Mouse (Mus musculus) C2C12 (cell line): ENCODE measurements at regions not wholly inside any gene's neighbourhood (a gene's known extent, or its start where the extent isn't known, plus 50 kb on each side); places are given as distances from the start of the nearest gene placed in this dataset.
A peak's percentile ranks its signal among the peaks of the same experiment; 100 is the strongest.

Experiments used
- H3K27me3 ChIP-seq: one replicate; pipeline ENCODE4 v1.6.1; 2011; ENCODE audit not compliant: control insufficient read depth, insufficient read depth, insufficient read length
- H3K36me3 ChIP-seq: one replicate; pipeline ENCODE4 v1.6.1; 2011; ENCODE audit not compliant: control insufficient read depth, insufficient read depth
- H3K4me3 ChIP-seq: one replicate; pipeline ENCODE4 v1.5.1; 2011; ENCODE audit warnings: mild to moderate bottlenecking, control low read depth; ENCODE audit not compliant: poor library complexity, insufficient read depth, severe bottlenecking
- H3K79me2 ChIP-seq: one replicate; pipeline ENCODE4 v1.6.1; 2011; ENCODE audit not compliant: control insufficient read depth, insufficient read depth
- H3K79me3 ChIP-seq: one replicate; pipeline ENCODE4 v1.6.1; 2011; ENCODE audit warnings: low read depth, control low read depth
- H3ac ChIP-seq: one replicate; pipeline ENCODE3; 2011; ENCODE audit warnings: low read depth; ENCODE audit not compliant: control insufficient read depth, insufficient read length
- CEBPB ChIP-seq: IDR thresholded peaks from one replicate; pipeline ENCODE4 v1.6.1; 2011; ENCODE audit warnings: low read depth, mild to moderate bottlenecking, control low read depth, moderate library complexity
- CTCF ChIP-seq: IDR thresholded peaks from one replicate; pipeline ENCODE4 v1.5.1; 2011; ENCODE audit not compliant: control insufficient read depth, insufficient read depth, insufficient read length
- FOSL1 ChIP-seq: IDR thresholded peaks from one replicate; pipeline ENCODE4 v1.8.0; 2011; ENCODE audit warnings: mild to moderate bottlenecking, low read length; ENCODE audit not compliant: poor library complexity, insufficient read depth, severe bottlenecking
- MAX ChIP-seq: IDR thresholded peaks from one replicate; pipeline ENCODE4 v1.6.1; 2011; ENCODE audit warnings: mild to moderate bottlenecking, control low read depth
- MYOD1 ChIP-seq: IDR thresholded peaks from one replicate; pipeline ENCODE4 v1.6.1; 2011; ENCODE audit warnings: low read depth; ENCODE audit not compliant: control insufficient read depth, insufficient read length
- MYOG ChIP-seq: IDR thresholded peaks from one replicate; pipeline ENCODE4 v1.6.1; 2011; ENCODE audit not compliant: control insufficient read depth, insufficient read length; ENCODE audit errors: extremely low read depth
- USF1 ChIP-seq: IDR thresholded peaks from one replicate; pipeline ENCODE4 v1.6.1; 2011; ENCODE audit warnings: low read depth, mild to moderate bottlenecking, control low read depth, moderate library complexity

DNA sequence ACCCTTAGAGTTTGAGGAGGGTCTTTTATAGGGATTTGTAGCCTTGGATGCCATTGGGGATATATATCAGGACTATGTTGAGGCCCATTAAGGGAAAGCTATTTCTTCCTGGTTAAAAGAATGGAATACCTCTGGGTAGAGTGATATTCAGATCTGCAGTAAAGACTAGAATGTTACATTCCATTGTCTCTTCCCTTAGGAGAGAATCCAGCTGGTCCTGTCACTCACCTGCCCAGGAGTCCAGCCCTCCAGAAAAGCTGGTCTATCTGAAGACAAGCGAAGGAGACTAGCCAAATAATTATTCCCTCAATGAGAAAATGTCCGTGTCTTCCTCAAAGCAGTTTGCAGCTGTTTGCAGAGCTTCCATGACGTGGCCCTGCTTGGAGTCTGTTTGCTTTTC, 308.3 kb downstream of the Cog6 start:
- H3ac ChIP-seq, result no peak overlapping the region
- no peak overlapping the region for H3K4me3 ChIP-seq
- no peaks in the 10 kb centered on the region for H3K36me3 ChIP-seq
- no peaks in the 10 kb centered on the region for H3K27me3 ChIP-seq
- H3K79me2 ChIP-seq, result no peaks in the 10 kb centered on the region
- no peaks in the 10 kb centered on the region for H3K79me3 ChIP-seq
- TF ChIP-seq MAX, result no peak
- TF ChIP-seq MYOD1, result peak; percentile 14
- no peak for TF ChIP-seq CTCF
- TF ChIP-seq CEBPB, result no peak

GRCm38 (mm10) chr3:52708301-52708700, 308.7 kb downstream of the Cog6 start:
- Histone ChIP-seq H3K4me3 (no peak overlapping the region), H3K79me2 (no peaks in the 10 kb centered on the region), H3K36me3 (no peaks in the 10 kb centered on the region), H3K27me3 (no peaks in the 10 kb centered on the region), H3ac (no peak overlapping the region), H3K79me3 (no peaks in the 10 kb centered on the region)
- TF ChIP-seq MYOG (no peak), CEBPB (no peak), MYOD1 (no peak), CTCF (no peak), MAX (no peak), FOSL1 (no peak), USF1 (no peak)

DNA sequence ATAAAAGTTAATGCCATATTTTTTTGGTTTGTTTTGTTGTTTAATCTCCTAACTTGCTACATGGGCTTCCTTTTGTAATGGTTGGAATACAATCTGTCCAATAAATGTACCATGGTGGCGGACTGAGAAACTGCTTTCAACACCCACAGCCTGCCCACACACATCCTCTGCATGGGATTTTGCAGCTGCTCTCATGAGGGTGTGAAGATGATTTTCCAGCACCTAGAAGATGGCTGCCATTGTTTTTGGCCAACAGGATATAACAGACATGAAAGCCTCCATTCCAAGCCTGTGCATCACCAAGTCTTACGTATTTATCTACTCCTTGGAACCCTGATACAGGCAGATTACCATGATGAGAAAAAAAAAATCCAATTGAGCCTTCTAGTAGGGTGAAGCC, 310.4 kb downstream of the Cog6 start:
- H3K79me3 ChIP-seq, result no peaks in the 10 kb centered on the region
- H3K36me3 ChIP-seq, result no peaks in the 10 kb centered on the region
- no peak for TF ChIP-seq CEBPB
- TF ChIP-seq USF1, result no peak
- no peak for TF ChIP-seq MYOD1
- no peak for TF ChIP-seq MAX
- no peak for TF ChIP-seq CTCF
- TF ChIP-seq MYOG, result no peak
- H3K27me3 ChIP-seq, result no peaks in the 10 kb centered on the region
- no peak overlapping the region for H3ac ChIP-seq
- H3K4me3 ChIP-seq, result no peak overlapping the region
- no peaks in the 10 kb centered on the region for H3K79me2 ChIP-seq

DNA sequence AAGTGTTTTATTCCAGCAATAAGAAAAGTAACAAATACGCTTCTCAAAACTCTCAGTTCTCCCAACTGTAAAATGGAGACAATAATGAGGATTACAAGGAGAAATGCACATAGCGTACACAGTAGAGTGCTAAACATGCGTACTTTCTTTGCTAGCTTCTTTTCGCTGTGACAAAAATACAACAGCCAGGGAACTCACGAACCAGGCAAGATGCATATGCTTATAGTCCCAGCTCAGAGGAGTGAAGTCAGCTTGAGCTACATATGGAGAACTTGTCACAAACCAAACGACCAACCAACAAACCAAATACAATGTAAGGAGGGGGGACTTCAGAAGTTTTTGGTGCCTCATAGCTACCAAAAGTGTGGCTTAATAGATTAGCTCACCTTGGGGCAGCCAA, 313.3 kb downstream of the Cog6 start:
- H3ac ChIP-seq, result no peak overlapping the region
- no peaks in the 10 kb centered on the region for H3K27me3 ChIP-seq
- no peaks in the 10 kb centered on the region for H3K36me3 ChIP-seq
- H3K4me3 ChIP-seq, result no peak overlapping the region
- no peak for TF ChIP-seq FOSL1
- TF ChIP-seq USF1, result no peak
- no peak for TF ChIP-seq MAX
- no peak for TF ChIP-seq CEBPB
- no peak for TF ChIP-seq MYOD1
- no peak for TF ChIP-seq MYOG
- no peaks in the 10 kb centered on the region for H3K79me2 ChIP-seq
- H3K79me3 ChIP-seq, result no peaks in the 10 kb centered on the region

DNA sequence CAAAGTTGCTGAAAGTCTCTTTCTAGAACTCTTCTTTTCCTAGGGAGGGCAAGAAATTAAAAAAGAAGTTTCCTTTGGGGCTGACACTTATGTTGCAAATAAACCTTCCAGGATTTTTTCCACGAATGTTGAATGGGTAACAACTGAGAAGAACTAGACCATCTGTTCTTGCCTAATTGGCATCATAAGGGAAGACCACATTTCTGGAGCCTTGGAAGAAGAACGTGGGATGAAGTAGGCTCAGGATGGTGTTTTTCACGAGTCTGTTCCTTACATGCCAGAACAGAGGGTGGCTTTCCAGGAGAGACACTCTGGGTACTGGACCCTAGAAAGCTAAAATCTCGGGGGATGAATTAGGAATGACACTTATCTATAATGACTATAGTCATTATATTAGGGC, 314.1 kb downstream of the Cog6 start:
- no peaks in the 10 kb centered on the region for H3K36me3 ChIP-seq
- no peaks in the 10 kb centered on the region for H3K27me3 ChIP-seq
- H3K79me3 ChIP-seq, result no peaks in the 10 kb centered on the region
- TF ChIP-seq CTCF, result no peak
- TF ChIP-seq USF1, result no peak
- no peak for TF ChIP-seq MYOG
- no peak for TF ChIP-seq MYOD1
- TF ChIP-seq CEBPB, result no peak
- no peak for TF ChIP-seq MAX
- TF ChIP-seq FOSL1, result no peak
- no peaks in the 10 kb centered on the region for H3K79me2 ChIP-seq
- H3K4me3 ChIP-seq, result no peak overlapping the region
- no peak overlapping the region for H3ac ChIP-seq

DNA sequence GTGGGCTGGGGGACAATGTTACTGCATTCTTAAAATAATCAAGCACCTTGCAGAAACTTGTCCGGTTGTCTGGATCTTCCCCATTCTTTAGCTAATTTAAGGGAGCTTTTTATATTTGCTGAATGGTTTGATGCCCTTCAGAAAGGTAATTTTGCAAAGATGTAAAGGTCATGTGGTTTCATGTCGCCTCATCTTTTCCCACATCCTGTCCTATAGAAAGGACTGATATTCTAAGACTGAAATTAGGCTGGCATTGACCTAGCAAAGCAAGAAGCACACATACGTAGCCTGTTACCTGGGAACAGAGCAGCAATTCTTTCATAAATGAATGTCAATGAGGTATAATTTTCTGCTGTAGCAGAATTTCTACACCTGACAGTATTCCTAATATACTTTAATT, 315.4 kb downstream of the Cog6 start:
- H3K27me3 ChIP-seq, result no peaks in the 10 kb centered on the region
- H3ac ChIP-seq, result no peak overlapping the region
- TF ChIP-seq MYOG, result no peak
- TF ChIP-seq CTCF, result no peak
- no peak for TF ChIP-seq MAX
- TF ChIP-seq FOSL1, result no peak
- H3K79me2 ChIP-seq, result no peaks in the 10 kb centered on the region
- no peaks in the 10 kb centered on the region for H3K79me3 ChIP-seq
- H3K36me3 ChIP-seq, result no peaks in the 10 kb centered on the region
- no peak overlapping the region for H3K4me3 ChIP-seq
